Mouse (Mus musculus) megakaryocyte progenitor cell, adult 5-6 weeks (primary cell): ENCODE measurements around the gene Fstl1. TPM values are rescaled to one million over a fixed set of nuclear protein-coding genes. Genes with fewer than 3 reads are reported as not detected.

Source experiments
- ATAC-seq: replicated peaks from 2 replicates; pipeline ENCODE4 v1.8.0; 2016; ENCODE audit warnings: mild to moderate bottlenecking, moderate TSS enrichment, inconsistent platforms; ENCODE audit not compliant: poor library complexity
- total RNA-seq, 2 experiments: library from RNA; stranded (forward) in 1 of 2; stranded (reverse) in 1 of 2; fragments of 157-497, 149-512 nt in 1 of 2; fragments of 200-1000 nt in 1 of 2; gene quantifications; 2 replicates each; pipeline versions ENCODE4 v1.2.3 to v1.2.4; 2015 to 2017

The Fstl1 gene
- total RNA-seq, 2 experiments from 2014 or later, result 0.04 to 4.0 TPM

- no peak for ATAC-seq
Observed at GRCm38 (mm10) chr16:37787558-37788194, 11.0 kb downstream of the Fstl1 start.

GRCm38 (mm10) chr16:37788367-37789014 lies 11.8 kb downstream of the Fstl1 start:
- ATAC-seq, result peak; percentile 42; the same call in 1 of the 2 replicates

GRCm38 (mm10) chr16:37789015-37789381 lies 12.3 kb downstream of the Fstl1 start:
- ATAC-seq, result no peak

- no peak for ATAC-seq
Observed at GRCm38 (mm10) chr16:37789394-37789920, 12.8 kb downstream of the Fstl1 start.

- no peak for ATAC-seq
Observed at GRCm38 (mm10) chr16:37790008-37790780, 13.5 kb downstream of the Fstl1 start.

GRCm38 (mm10) chr16:37790781-37791175 lies 14.1 kb downstream of the Fstl1 start:
- no peak for ATAC-seq

GRCm38 (mm10) chr16:37795651-37796150 lies 19.0 kb downstream of the Fstl1 start:
- no peak for ATAC-seq

- ATAC-seq, result no peak
Observed at GRCm38 (mm10) chr16:37796270-37796669, 19.6 kb downstream of the Fstl1 start.

GRCm38 (mm10) chr16:37801097-37801496 lies 24.4 kb downstream of the Fstl1 start:
- ATAC-seq, result peak; percentile 98

GRCm38 (mm10) chr16:37802686-37803295 lies 26.1 kb downstream of the Fstl1 start:
- no peak for ATAC-seq

GRCm38 (mm10) chr16:37803387-37803950 lies 26.8 kb downstream of the Fstl1 start:
- no peak for ATAC-seq

- ATAC-seq, result no peak
Observed at GRCm38 (mm10) chr16:37805746-37806495, 29.2 kb downstream of the Fstl1 start.

GRCm38 (mm10) chr16:37807269-37807668 lies 30.6 kb downstream of the Fstl1 start:
- ATAC-seq, result no peak

GRCm38 (mm10) chr16:37808866-37809622 lies 32.4 kb downstream of the Fstl1 start:
- ATAC-seq, result no peak

GRCm38 (mm10) chr16:37809623-37809992 lies 32.9 kb downstream of the Fstl1 start:
- ATAC-seq, result no peak

- no peak for ATAC-seq
Observed at GRCm38 (mm10) chr16:37811874-37812273, 35.2 kb downstream of the Fstl1 start.

- peak; percentile 45 for ATAC-seq
Observed at GRCm38 (mm10) chr16:37812474-37812886, 35.8 kb downstream of the Fstl1 start.

GRCm38 (mm10) chr16:37813691-37814382 lies 37.2 kb downstream of the Fstl1 start:
- ATAC-seq, result no peak
